ENCODE assay signal across 9 mouse cellular contexts in the genomic region with DNA sequence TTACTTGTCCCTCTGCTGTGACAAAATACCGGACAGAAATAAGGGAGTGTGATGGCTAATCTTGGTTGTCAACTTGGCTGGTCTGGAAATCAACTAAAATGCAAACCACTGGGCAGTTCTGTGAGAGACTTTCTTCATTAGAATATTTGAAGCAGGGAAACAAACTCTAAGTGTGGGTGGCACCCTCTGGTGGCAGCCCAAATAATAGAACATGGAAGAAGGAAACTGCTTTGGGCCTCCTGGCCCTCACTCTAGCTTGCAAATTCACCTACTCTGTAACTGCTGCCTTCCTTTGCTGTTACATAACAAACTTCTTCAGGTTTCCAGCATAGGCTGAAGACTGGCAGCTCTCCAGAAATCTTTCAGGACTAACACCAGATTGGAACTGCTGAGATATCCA. TPM values are rescaled to one million over a fixed set of nuclear protein-coding genes. Genes with fewer than 3 reads are reported as not detected.
DNase-seq lines count a peak whose midpoint lies in the region; ATAC-seq and TF ChIP-seq lines count a peak whose summit lies in the region.
"Had no signal": no experiment of that assay in that cellular context is flagged by ENCODE, and none has a peak within 500 bp of the region (broad histone marks: within the 10 kb centered on the region; RNA-seq: fewer than 3 reads in every experiment).

No protein-coding gene starts in this region.

- intact Hi-C loops in heart, postnatal 25 days (cut with DNase I) = loop anchor here (1.0 to 2.0 kb wide), 2 partner anchors 224 to 342 kb away; no protein-coding TSS in a partner anchor

- no peak for TF ChIP-seq EP300 in heart, postnatal 0 days (IDR thresholded peaks at IDR 0.05; ENCODE audit: low read depth)

- peak; percentile 8 for DNase-seq in heart, postnatal 0 days (ENCODE audit: low spot score)
- no peak for DNase-seq in heart, postnatal 25 days (ENCODE audit: low spot score)
- DNase-seq in brain, adult 2 months (ENCODE audit: low read depth, low spot score) = peak; percentile 73
- peak; percentile 36 to 76 for DNase-seq in frontal cortex, postnatal 14 days (ENCODE audit: low spot score in 2 of 2)
- DNase-seq in layer of hippocampus, postnatal 14 days (ENCODE audit: low spot score in 2 of 2) = peak; percentile 73 to 84
- peak; percentile 77 for DNase-seq in midbrain, postnatal 0 days (ENCODE audit: low spot score)
- DNase-seq in thymus, postnatal 4 days = peak; percentile 76

- no peak overlapping the region for H3K9ac ChIP-seq in heart, postnatal 0 days (replicated peaks; ENCODE audit: low read depth, low read length)
- no peak overlapping the region for H3K9ac ChIP-seq in midbrain, postnatal 0 days (replicated peaks; ENCODE audit: low read length, poor library complexity, severe bottlenecking)
- H3K9ac ChIP-seq: limb, embryonic 15.5 days had no signal

- peak; percentile 56 for TF ChIP-seq CTCF in heart, postnatal 0 days (IDR thresholded peaks at IDR 0.05; ENCODE audit: low read depth)
- peak; percentile 39 for TF ChIP-seq CTCF in E14TG2a.4 (conservative IDR thresholded peaks at IDR 0.05; ENCODE audit: low read length)
- TF ChIP-seq CTCF in midbrain, postnatal 0 days (IDR thresholded peaks at IDR 0.05) = peak; percentile 87

- 10% methylated on average over 1 of the region's 1 CpGs for WGBS in heart, postnatal 0 days
- 15% methylated on average over 1 of the region's 1 CpGs for WGBS in midbrain, postnatal 0 days

- H3K27ac ChIP-seq in heart, postnatal 0 days (ENCODE audit: low read depth) = no peak overlapping the region
- H3K27ac ChIP-seq in midbrain, postnatal 0 days (ENCODE audit: low read depth, low read length) = no peak overlapping the region
- H3K27ac ChIP-seq: limb, embryonic 15.5 days had no signal

- H3K4me2 ChIP-seq in heart, postnatal 0 days (ENCODE audit: low read depth, low read length) = no peak overlapping the region
- H3K4me2 ChIP-seq in midbrain, postnatal 0 days (ENCODE audit: low read depth, low read length, poor library complexity, severe bottlenecking) = no peak overlapping the region
- H3K4me2 ChIP-seq: limb, embryonic 15.5 days had no signal

- ATAC-seq in heart, postnatal 0 days (ENCODE audit: insufficient read depth, low read depth) = no peak
- no peak for ATAC-seq in midbrain, postnatal 0 days (ENCODE audit: low FRiP score)

- H3K4me3 ChIP-seq in heart, postnatal 0 days (ENCODE audit: low read depth, low read length) = no peak overlapping the region
- H3K4me3 ChIP-seq in E14TG2a.4 (replicated peaks; ENCODE audit: low read length) = no peak overlapping the region
- H3K4me3 ChIP-seq in midbrain, postnatal 0 days (ENCODE audit: low read depth, low read length) = no peak overlapping the region
- H3K4me3 ChIP-seq: limb, embryonic 15.5 days had no signal

- no peaks in the 10 kb centered on the region for H3K27me3 ChIP-seq in heart, postnatal 0 days (ENCODE audit: control insufficient read depth, insufficient read depth, low read length)
- H3K27me3 ChIP-seq in E14TG2a.4 (ENCODE audit: insufficient read depth, low read length) = peaks cover 14% of the 10 kb centered on the region
- no peaks in the 10 kb centered on the region for H3K27me3 ChIP-seq in midbrain, postnatal 0 days (ENCODE audit: insufficient read depth, low read length)
- H3K27me3 ChIP-seq: limb, embryonic 15.5 days had no signal

- no peaks in the 10 kb centered on the region for H3K9me3 ChIP-seq in heart, postnatal 0 days (replicated peaks; ENCODE audit: control insufficient read depth, low read length)
- H3K9me3 ChIP-seq in E14TG2a.4 (ENCODE audit: low read length) = no peaks in the 10 kb centered on the region
- no peaks in the 10 kb centered on the region for H3K9me3 ChIP-seq in midbrain, postnatal 0 days (ENCODE audit: low read length)
- H3K9me3 ChIP-seq: limb, embryonic 15.5 days had no signal

- H3K36me3 ChIP-seq in heart, postnatal 0 days (replicated peaks; ENCODE audit: control insufficient read depth, insufficient read depth, low read length) = no peaks in the 10 kb centered on the region
- H3K36me3 ChIP-seq in E14TG2a.4 (ENCODE audit: insufficient read depth, low read length) = no peaks in the 10 kb centered on the region
- no peaks in the 10 kb centered on the region for H3K36me3 ChIP-seq in midbrain, postnatal 0 days (ENCODE audit: insufficient read depth, low read length)
- H3K36me3 ChIP-seq: limb, embryonic 15.5 days had no signal

- H3K4me1 ChIP-seq in heart, postnatal 0 days (ENCODE audit: control insufficient read depth, insufficient read depth) = no peaks in the 10 kb centered on the region
- 0 out of 2 replicates have a peak, but pooled peaks cover 3% of the 10 kb centered on the region for H3K4me1 ChIP-seq in E14TG2a.4 (replicated peaks; ENCODE audit: low read depth, low read length)
- 0 out of 2 replicates have a peak, but pooled peaks cover 4% of the 10 kb centered on the region for H3K4me1 ChIP-seq in midbrain, postnatal 0 days (ENCODE audit: insufficient read depth, low read length)

RNA-seq across cellular contexts. Expression of a gene that starts 58.7 kb away (rescaled TPM):
- total RNA-seq in heart, postnatal 0 days (2014; rRNA removed; ENCODE audit: low replicate concordance) = 0.12 TPM in 1 of 2 replicates, not detected in the other
- 0.04 and 0.08 TPM in 2 replicates for polyA plus RNA-seq in heart, postnatal 0 days (2015; fragmentation: Nextera tagmentation; extraction: Ambion mirVana)
- under 1 TPM in 1 of 2 experiments, not detected in 1; 0.16 TPM for total RNA-seq in heart, postnatal 25 days (2021)
- total RNA-seq in layer of hippocampus, postnatal 14 days (2021) = 10 to 100 TPM; 49.6 to 62.6 TPM
- 112 TPM in 2 replicates for total RNA-seq in midbrain, postnatal 0 days (2014; rRNA removed)
- polyA plus RNA-seq in midbrain, postnatal 0 days (2015; fragmentation: Nextera tagmentation; extraction: Ambion mirVana) = 58.4 and 61.7 TPM in 2 replicates

Comparison
In these comparisons a context has a peak if more than half of its experiments do, and no peak if none do; other contexts are left out.
1. RNA of a gene that starts 58.7 kb away (total RNA-seq): 112 TPM in midbrain, postnatal 0 days and 49.6 to 62.6 TPM in layer of hippocampus, postnatal 14 days; 0.16 TPM in heart, postnatal 25 days and 0.12 TPM in heart, postnatal 0 days; every median in the first group is over 10 times any median in the second.
2. Peak in every context shown above with its lines, with median percentiles within 50 percentile points of each other: CTCF ChIP-seq.